Mouse (Mus musculus): ENCODE measurements around the gene Mettl16. TPM values are rescaled to one million over a fixed set of nuclear protein-coding genes. Genes with fewer than 3 reads are reported as not detected.

Mettl16 gene
- polyA plus RNA-seq, 2 experiments from 2014 or later, result 29.2 to 36.8 TPM

GRCm38 (mm10) chr11:74831606-74832451 lies 61.2 kb downstream of the Mettl16 start:
- ATAC-seq, result peak; percentile 47

DNA sequence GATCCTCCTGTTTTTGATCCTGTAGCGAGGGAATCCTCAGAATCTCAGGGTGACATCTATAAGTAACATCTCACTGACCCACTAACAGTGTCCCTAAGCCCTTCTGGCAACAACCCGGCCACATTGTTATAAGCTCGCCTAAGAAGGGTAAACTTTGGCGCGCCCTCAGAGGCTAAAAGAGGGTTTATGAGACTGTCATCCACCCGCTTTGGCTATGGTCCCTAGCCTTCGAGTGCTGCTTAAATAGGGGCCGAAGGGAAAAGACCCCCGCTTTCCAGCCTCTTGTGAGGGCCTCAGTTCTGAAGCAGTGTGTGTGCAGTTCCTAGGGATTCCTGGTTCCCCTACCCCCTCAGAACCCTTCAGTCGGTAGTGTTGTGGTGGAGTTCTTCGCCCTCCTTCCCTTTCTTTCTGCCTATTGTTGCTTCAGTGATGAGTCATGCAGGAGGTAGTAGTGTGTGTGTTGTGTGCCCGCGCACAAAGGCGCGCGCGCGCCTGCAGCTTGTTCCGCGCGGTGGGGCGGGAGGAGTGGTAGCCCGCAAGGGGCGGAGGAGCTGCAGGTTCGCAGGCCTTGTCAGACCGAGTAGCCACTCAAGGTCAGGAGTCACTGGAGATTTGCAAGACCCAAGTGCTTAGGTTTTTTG lies 62.0 kb downstream of the Mettl16 start:
- peak; percentile 19 for ATAC-seq

DNA sequence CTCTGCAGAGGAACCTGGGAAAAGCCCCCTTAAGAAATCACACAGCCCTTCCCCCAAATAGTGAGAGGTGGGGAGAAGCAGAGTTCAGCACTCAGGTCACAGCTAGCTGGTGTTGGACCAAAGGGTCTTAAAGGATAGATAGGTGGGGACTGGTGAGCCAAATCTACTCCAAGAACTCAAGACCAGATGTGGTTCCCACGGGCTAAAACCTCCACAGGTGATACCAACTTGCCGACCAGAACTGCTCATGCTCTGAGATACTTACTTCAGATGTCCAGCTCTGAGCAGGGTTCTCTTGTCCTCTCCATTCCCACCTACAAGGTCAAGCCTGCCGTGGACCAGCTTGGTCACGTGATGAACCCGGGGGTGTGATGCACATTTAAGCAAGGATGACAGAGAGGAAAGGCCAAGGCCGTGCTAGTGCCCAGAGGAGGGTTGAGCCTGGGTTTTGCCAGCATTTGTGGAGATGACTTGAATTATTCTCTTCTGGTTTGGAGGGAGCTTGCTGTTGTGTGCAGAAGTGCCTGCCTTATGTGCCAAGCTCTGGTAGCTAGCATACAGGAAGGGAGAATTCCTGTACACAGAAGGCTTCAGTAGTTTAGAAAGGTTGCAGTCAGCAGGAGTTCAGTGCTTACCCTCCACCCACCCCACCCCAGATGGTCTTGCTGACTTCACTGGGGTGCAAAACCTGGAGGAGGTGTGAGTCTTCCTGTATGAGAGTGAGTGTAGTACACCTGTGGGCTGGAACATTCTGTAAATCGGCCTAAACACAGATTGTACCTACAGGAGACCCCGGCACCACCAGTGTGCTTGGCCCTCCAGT lies 63.1 kb downstream of the Mettl16 start:
- ATAC-seq, result no peak

DNA sequence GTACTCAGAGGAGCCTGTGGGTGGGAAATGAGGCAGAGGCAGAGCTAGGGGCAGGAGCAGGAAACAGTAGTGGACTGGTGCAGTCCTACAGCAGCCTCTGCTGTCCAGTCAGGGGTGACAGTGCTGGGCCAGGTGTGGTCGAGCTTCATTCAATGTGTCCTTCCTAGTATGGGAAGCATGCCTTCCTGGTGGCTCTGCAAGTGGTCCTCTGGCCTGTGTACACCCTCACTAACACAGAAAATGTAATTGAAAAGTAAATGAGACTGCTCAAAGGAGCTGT lies 63.7 kb downstream of the Mettl16 start:
- no peak for ATAC-seq

DNA sequence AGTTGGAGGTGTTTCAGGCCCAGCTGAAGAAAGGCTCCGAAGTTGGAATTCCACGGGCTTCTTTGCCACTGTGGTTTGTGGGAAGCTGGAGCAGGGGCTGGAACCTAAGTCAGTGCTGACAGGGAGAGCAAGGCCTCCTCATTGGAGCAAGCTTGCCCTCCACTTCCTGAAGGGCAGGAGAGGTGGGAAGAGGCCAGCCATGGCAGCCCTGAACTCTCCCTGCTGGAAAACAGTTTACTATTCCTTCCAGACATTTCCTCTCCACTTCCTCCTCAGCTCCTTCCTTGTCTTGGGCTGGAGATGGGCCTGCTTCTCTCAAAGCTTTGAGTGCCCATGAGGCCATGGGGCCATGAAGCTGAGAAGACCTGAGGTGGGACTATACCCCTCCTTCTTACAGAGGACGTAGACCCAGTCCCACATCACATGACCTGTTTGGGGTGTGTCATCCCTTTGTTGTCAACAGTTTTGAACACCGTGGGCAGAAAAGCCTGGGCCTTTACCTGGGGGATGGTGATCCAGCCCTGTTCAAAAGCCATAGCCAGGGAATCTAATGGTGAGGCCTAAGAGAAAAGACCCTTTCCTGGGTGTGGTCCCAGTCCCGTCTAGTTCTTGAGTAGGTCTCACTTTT lies 64.1 kb downstream of the Mettl16 start:
- ATAC-seq, result no peak

DNA sequence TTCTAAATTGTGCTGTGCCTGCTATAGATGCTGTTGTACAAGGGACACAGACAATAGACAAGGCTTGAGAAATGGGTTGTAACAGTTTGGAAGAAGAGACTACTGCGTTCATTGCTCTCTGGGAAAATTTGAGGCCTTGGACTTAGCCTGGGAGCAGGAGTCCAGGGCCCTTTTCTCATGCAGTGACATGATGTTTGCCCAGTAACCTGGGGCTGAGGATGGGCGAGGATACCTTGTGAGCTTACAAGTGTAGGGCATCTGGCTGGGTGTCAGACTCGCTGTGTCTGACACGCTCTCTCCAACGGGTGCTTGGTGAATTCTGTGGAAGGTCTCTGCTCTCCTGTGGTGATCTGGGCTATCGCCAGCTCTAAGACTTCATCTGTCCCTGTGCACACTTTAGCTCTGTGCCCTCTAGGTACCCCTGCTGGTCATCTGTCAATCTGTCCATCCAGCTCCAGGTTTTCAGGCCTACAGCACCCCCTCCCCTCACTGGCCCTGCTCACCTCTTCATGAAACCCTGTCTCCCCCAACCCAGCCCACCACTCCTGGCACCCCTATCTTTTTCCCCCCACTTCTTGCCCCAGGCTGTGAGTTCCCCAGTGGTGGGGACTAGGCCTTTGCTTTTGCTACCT lies 65.1 kb downstream of the Mettl16 start:
- no peak for ATAC-seq

GRCm38 (mm10) chr11:74836225-74837055 lies 65.8 kb downstream of the Mettl16 start:
- no peak for ATAC-seq

DNA sequence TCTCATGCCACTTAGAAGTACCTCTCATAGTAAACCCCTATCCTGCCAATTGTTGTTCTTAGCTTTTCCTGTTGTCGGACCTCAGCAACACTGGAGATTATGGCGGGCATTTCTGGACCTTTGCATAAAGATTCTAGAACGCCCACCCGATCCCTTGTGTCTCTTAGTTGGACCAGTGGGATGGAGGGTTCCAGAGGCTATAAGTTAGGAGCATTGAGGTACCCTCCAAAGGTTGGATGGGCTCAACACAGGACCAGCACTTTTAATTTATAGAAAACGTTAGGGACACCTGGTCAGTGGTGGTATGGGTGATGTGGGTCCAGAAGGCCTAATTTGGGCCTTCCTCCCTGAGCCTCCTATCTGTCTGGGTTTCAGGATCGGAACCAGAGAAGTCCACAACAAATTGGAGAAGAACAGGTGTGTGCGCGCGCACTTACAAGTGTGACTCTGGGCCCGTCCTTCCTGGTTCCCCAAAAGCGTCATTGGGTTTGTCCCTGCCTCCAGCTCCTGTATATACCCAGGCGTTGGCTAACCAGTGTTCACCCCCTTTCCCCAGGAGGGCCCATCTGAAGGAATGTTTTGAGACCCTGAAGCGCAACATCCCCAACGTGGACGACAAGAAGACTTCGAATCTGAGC lies 66.5 kb downstream of the Mettl16 start:
- peak; percentile 1 for ATAC-seq

DNA sequence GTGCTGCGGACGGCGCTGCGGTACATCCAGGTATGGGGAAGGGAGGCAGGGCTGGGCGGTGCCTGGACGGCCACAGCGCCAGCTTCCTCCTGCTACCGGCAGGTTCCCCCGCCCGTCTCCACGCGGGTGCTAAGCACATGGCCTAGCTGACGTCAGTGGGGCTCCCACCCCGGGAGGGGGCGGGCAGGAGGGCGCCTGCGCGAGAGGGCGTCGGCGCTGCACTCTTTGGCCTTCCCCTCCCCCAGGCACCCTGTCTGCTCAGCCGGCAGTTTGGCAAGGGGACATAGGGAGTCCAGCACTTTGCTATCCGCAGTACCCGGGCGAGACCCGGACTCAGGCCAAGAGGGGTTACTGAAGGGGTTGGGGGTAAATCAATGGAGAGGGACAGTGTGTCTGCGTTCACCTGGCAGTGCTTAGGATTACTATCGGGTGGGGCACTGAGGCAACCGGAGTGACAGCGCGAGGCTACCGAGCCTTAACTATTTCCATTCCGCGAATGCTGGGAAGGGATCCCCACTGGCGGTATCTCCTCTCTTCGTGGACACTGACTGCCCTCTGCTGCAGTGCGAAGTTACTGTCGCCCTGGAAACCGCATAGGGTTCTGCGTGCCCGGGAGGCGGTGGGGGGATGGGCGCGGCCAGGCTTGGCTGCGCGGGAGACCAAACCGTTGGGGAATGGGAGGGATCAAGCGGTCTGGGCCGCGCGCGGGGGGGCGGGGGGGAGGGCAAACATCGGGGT lies 67.2 kb downstream of the Mettl16 start:
- peak; percentile 71 for ATAC-seq

GRCm38 (mm10) chr11:74838441-74838840 lies 67.8 kb downstream of the Mettl16 start:
- ATAC-seq, result peak; percentile 70

DNA sequence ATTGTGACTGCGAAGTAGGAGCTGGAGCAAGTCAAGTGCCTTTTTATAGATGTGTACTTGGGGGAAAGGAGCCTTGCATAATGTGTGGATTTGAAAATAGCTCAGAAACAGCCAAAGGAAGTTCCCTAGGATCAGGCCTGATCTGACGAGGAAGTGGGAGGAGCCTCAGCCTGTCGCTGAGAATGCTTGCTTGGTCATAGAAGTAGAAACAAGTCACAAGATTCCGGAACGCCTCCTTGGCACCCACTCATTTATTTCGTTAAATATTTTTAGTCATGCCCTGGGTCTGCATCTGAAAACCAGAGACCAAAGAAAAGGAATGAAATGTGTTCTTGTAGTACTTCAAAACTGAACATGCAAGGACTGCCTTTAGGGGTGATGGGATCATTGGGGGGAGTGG lies 68.3 kb downstream of the Mettl16 start:
- ATAC-seq, result peak; percentile 59

DNA sequence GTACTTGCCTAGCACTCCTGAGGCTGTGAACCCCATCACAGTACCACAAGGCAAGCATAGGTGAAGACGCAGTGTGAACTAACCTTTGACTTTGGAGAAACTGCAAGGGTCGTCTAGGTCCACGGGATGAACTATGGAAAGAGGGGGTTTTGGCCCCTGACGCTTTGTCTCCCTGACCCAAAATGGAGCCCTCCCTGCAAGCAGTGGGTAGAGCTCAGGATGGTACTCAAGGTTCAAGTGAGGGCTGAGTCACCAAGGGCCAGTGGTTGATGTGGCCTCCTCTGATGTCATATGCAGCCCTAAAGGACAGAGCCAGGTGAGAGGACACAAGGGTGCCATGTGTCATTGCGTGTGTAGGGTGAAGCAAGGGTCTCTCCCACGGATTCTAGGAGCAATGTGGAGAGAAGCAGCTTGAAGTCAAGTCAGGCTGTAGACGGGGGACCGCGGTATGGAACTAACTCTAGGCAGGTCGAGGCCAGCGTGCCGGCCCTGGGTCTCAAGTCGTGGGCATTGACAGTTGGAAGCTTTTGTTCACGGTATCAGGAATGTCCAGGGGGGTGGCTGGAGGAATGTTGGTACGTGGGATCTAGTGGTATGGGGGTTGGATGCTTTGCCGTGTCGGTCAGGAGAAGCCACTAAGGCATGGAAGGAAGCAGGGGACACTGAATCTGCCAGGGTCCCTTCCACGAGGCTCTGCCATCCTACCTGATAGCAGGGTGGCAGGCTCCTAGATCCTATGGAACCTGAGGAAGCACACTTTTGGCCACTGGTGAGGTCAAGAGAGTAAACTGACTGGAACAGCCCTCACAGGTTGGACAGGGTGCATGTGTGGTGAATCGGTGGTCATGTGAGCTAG lies 69.5 kb downstream of the Mettl16 start:
- no peak for ATAC-seq

DNA sequence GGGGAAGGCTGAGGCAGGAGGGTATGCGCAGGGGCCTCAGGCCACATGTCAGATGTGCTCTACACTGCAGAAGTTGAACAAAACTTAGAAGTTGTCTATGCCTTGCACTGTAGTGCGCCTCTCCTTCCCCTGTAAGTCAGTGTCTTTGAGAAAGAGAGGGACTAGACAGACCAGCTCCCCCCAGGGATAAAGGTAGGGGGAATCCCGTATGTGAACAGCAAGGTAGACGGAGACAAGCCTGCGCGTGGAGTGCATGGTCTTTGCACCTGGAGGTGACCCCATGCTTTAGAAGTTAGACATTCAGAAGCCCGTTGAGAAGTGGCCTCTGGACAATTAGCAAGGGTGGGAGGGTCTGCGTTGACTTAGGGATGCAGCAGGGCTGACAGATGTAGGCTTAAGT lies 70.1 kb downstream of the Mettl16 start:
- no peak for ATAC-seq

GRCm38 (mm10) chr11:74841366-74841765 lies 70.7 kb downstream of the Mettl16 start:
- ATAC-seq, result no peak

DNA sequence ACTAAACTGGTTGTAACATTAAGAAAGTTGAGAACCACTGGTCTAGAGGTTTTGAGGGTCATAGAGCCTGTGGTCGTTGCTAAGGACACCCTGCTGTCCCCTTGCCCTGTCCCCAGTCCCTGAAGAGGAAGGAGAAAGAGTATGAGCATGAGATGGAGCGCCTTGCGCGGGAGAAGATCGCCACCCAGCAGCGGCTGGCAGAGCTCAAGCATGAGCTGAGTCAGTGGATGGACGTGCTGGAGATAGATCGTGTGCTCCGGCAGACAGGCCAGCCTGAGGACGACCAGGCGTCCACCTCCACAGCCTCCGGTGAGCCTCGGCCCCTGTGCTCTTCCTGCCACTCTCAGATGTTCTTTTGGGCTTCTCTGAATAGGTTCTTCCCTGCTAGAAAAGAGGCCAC lies 71.4 kb downstream of the Mettl16 start:
- ATAC-seq, result no peak

DNA sequence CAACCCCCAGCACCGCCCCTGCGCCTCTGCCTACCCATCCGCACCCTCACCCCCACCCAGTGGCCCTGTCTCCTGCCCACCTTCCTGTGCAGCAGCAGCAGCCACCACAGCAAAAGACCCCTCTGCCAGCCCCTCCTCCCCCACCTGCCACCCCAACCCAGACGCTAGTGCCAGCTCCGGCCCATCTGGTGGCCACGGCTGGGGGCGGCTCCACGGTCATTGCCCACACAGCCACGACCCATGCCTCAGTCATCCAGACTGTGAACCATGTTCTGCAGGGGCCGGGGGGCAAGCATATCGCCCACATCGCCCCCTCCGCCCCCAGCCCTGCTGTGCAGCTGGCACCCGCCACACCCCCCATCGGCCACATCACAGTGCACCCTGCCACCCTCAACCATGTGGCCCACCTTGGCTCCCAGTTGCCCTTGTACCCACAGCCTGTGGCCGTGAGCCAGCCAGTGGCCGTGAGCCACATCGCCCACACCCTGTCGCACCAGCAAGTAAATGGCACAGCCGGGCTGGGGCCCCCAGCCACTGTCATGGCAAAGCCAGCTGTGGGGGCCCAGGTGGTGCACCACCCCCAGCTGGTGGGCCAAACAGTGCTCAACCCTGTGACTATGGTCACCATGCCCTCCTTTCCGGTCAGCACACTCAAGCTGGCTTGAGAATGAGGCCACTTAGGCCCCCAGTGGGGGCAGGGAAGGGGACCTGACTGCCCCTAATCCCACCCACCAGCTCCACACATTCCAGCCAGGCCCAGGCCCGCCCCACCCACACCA lies 72.2 kb downstream of the Mettl16 start:
- no peak for ATAC-seq

- ATAC-seq, result no peak
Measured at GRCm38 (mm10) chr11:74843435-74843714, 72.7 kb downstream of the Mettl16 start.

DNA sequence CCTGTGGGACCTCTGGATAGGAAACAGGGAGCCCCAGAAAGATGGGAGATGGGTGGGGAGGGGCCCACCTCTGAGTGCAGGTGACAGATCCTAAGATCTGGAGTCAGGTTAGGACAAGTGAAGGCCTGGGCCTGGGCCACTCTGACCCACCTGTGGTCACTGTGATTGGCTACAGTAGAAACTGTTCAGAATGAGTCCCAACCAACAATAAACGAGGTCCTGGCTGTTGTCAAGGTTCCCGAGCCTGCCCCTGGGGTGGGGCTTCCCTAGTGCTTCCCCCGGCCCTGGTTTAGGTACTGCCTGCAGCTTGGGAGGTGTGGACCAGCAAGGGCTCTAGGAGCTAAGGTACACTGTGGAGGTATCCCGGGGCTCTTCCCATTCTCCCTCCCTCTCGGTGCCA lies 73.1 kb downstream of the Mettl16 start:
- no peak for ATAC-seq

GRCm38 (mm10) chr11:74845784-74846183 lies 75.2 kb downstream of the Mettl16 start:
- no peak for ATAC-seq
